Mouse (Mus musculus) lung, postnatal 14 days (tissue): ENCODE data around the gene Gm3667.
"Not testable (repeated sequence)": the region's sequence is repeated elsewhere in the genome, so short reads cannot be mapped to it uniquely, and the experiment has no call there.

ENCODE experiments used
- DNase-seq: peaks from one replicate; pipeline ENCODE4 v3.0.0; 2021

Gm3667 gene

GRCm38 (mm10) chr14:6889521-6890012, at the start of gene Gm3667:
Gene Gm3667, minus strand, starts transcription at chr14:6889962.
- not testable (repeated sequence) for DNase-seq

GRCm38 (mm10) chr14:6899881-6900280, 10.1 kb upstream of the Gm3667 start:
- not testable (repeated sequence) for DNase-seq

DNA sequence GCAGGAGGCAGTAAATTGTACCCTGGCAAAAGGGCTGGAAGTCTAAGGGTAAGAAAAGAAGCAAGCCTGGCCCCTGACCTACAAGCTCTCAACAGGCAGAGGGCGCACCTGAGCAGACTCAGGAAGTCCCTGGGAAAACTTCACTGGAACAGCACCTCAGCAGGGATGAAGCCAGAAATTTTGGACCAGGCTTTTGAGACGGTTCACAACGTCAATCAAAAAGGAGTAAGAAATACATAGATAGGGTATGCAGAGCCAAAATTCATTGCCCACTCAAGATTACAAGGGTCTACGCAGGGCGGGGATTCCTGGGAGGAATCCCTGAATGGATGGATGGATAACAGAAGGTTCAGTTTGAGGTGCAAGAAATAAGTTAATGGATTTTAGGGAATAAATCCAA, 951 bp downstream of the Gm3667 start:
- not testable (repeated sequence) for DNase-seq

- not testable (repeated sequence) for DNase-seq
Measured at GRCm38 (mm10) chr14:6840211-6840610, 49.6 kb downstream of the Gm3667 start, which contains the start of gene Gm3642. Gene Gm3642, minus strand, starts transcription at chr14:6840311.

- DNase-seq, result not testable (repeated sequence)
Measured at GRCm38 (mm10) chr14:6823297-6823696, 66.5 kb downstream of the Gm3667 start.
